Mouse (Mus musculus) liver, postnatal 0 days (tissue): ENCODE measurements around the gene Gm49776.

Experiments
- CTCF ChIP-seq: sonication (generic); IDR thresholded peaks from 2 replicates; pipeline ENCODE4 v1.5.1; 2016; ENCODE audit warnings: antibody characterized with exemption, low read depth
- EP300 ChIP-seq: IDR thresholded peaks from 2 replicates; pipeline ENCODE4 v1.6.1; 2016; ENCODE audit warnings: antibody characterized with exemption, low read depth, mild to moderate bottlenecking

DNA sequence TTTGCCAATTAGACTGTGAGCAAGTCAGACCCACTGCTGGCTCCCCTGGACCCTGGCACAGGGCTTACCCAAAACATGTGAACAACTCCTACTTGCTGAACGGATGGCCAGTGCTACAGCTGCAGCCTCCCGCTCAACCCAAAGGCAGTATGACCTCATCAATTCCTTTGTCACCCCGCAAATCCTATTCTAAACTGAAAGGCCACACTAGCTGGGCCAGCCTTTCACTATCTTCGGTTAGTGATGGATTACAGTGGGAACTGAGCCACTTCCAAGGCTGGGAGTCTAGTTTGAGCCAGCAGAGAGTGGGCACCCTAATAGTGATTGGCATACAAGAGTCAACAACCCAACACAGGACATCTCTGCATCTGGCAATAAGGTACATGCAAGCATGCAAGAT is 30.0 kb upstream of the Gm49776 start:
- TF ChIP-seq EP300 (no peak), CTCF (no peak)
